Mouse (Mus musculus) embryo, embryonic 11.5 days (tissue): Measurements from ENCODE around the gene Dlg2.

Experiments
- DNase-seq: peaks from one replicate; pipeline ENCODE4 v3.0.0-alpha.2; 2012; ENCODE audit warnings: low read depth, low spot score

Gene Dlg2

DNA sequence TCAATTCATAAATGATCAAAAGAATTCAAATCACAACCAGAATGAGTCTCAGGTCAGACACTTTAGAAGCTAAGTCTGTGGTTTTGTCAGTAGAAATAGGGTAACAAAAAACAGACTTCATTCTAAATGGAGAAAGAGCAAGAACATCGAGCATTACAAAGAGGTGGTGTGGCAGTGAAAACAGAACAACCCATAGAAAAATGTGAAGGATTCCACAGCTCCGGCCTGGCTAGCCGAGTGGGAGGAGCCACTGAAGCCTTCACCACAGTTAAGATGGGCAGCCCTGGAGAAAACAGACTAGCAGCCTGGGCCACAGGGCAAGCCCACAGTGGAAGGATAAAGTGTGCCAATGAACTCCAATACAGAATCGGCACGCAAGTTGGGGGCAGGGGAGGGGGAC is 1979.5 kb downstream of the Dlg2 start:
- DNase-seq, result no peak

DNA sequence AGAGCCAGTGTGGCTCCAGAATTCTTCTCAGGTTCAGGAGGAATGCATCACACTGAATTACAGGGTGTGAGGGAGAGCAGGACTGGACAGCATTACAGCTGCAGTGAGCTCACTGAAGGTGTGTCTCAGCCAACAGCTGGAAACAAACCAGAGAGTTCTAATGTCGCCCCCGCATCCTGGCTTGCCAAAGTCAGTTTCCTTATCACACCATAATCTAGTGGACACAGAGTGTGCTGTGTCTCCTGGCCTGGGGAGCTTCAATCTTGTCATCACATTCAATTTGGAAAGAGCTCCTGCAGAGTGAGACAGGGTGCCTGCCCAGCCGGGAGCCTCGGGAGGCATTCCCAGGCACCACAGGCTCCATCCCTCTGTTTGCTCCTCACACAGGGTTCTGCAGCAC is 1981.3 kb downstream of the Dlg2 start:
- DNase-seq, result no peak

DNA sequence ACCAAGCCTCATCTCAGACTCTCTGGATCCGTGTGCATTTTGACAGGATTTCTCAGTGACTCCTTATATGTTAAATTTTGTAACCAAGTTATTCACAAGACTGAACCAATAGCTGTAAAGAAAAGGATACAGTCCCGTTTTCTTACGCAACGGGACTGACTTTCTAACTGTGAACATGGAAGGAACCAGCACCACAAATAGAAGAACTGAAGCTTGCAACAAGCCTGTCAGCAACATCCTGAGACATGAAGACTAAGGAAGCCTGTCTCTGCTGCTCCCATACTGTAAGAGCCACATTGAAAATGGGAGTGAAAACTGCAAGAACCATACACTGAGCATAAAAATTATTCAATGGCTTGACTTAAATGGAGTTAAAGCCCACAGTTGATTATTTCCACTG is 1981.8 kb downstream of the Dlg2 start:
- DNase-seq, result no peak

DNA sequence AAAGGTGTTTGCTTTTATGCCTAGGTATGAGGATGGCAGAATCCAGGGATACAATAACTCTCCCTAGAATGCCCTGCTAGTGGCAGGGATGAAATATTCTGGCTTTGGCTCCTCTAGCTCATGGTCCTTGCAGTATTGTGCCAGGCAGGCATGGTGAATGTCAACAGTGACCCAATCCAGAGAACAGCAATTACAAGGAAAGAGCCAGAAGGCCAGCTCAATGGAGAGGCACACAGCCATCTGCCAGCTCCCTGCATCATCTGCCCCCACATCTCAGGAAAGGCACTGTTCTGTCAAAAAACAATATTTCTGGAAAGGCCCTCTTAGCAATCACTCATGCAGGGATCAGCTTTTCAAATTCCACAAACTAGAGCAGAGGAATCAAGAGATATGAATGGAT is 1984.1 kb downstream of the Dlg2 start:
- no peak for DNase-seq

DNA sequence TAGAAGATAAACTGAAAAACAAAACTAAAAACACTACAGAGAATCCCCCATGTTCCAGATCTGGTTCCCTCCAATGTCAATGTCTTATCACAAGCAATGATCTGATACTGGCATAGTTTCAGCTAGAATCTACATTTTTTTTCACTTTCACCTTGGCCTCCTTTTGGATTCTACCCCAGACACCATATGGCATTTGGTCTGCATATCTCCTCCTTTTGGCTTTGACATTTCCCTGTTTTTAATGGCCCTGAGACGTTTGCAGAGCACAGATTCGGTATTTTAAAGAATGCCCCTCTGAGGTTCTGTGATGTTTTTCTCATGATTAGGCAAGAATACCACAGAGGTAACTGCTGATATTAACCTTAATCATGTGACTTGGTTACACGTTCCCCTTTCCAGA is 1984.8 kb downstream of the Dlg2 start:
- DNase-seq, result no peak

DNA sequence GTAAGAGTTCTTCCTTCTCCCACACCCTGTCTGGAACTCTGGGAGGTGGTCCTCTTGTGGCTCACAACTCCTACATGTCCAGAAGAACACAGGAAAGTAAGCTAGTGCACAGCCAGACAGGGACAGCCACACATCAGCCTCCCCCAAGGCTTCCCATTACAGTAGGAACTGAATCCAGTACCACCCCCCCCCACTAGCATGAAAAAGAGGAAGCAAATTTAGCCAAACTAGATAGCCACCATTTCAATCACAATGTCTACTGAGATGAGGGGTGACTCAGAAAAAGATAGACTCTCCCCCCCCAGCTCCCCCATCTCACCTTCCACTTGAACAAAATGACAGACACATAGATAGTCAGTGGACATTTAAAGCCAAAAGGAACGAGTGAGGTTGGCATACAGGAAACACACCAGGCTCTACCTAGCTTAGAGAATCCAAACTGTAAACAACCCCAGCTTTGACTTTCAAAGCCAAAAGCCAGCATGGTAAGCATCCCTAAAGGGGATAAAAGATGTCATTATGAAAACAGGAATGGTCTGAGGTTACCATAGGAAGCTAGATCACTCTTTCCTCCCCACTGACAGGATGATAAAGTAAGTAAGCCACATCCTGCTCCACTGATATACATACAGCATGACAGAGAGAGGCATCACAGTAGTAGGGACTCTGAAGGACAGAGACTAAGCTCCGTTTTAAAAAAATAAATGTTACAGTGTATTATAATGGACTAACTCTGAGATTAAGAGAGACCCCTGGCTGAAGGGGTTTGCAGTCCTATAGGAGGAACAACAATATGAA is 1986.8 kb downstream of the Dlg2 start:
- no peak for DNase-seq

DNA sequence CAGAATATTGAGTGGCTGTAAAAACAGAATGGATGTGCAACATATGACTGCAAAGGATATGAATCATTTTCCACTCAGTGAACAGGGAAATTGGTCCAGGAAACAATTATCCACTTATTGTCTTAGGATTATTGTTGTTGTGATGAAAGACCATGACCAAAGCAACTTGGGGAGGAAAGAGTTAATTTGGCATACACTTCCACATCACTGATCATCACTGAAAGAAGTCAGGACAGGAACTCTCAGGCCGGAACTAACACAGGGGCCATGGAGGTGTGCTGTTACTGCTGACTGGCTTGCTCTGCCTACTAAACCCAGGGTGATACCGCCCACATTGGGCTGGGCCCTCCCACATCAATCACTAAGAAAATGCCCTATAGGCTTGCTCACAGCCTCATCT is 1987.8 kb downstream of the Dlg2 start:
- no peak for DNase-seq

DNA sequence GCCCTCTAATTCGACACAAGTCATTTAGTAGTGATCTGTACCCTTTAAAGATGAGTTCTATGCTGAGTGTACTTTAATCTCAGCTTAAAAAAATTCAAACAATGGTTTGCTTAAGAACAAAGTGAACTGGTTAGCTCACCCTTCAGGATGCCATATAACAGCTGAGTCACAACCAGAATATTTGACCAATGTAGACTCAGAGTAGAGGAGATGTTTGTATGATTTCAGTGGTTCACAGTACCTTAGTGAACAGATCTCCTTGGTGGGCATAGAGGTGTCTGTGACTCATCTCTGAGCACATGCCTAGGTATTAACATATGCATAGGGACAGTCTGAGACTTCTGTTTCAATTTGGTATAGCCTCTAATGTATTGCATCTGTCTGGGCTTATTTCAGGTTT is 2002.7 kb downstream of the Dlg2 start:
- DNase-seq, result no peak

DNA sequence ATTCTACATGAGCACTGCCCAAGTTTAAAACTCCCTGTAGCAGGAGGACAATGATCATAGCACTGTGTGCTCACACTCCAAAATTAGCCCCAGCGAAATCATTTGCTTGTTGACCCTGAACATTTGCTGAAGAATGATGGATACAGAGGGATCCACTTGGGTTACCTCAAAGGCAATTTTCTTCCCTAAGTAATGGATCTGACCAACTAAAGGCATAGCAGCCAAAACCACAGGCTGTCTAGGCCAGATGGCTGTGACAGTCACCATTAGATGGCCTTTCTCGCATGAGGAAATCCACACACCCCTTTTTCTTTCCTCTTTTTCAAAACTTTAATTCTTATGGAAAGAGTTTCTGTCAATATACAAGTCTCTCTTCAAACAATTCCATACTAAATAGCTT is 2003.3 kb downstream of the Dlg2 start:
- DNase-seq, result no peak

DNA sequence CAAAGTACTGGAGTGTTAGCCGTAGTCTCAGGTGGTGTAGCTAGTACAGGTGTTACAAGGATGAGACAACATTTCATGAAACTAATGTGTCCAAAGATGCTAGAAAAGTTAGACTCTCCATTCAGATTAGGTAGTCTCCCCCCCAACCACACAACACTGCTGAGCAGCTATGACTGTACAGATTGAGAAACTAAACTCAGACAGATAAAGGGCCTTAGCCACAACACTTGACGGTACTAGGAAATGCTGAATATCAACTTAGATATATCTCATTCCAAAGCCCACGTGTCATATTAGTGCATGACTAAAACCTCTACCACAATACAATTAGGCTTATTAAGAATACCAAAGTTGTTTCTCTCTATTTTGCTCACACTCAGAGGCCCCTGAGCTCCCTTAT is 2006.9 kb downstream of the Dlg2 start:
- no peak for DNase-seq

DNA sequence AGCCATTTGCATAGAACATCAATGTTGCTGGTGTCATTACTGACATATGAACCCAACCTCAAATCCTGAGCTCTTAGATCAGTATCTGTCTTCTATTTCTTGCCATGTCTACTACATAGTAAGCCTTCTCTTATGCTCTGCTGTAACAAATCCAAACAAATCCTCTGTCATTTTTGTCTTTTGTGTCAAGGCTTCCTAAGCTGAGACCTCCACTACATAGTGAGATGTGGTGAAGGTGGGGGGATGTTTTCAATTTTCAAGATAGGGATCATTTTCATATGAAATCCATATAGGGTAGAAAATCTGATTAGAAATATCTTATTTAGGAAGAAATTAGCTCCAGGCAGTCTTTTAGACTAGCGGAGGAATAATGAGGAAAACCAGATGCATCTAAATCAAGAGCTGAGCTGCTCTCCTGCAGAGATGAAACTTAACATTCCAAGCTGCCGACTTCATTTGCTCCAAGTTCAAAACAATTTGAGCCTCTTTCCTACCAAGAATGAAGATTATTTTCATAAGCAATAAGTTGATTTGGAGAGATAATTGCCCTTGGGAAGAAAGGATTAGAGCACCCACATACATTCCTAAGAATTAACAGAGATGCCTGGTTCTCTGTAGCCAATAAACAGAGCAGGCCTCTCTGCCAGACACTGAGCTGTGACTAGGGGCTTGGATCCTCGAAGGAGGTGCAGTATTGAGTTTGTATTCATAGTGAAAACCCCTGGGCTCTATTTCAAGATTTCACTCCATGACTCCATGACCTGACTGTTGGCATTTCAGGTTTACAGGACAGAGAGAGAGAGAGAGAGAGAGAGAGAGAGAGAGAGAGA is 2009.6 kb downstream of the Dlg2 start:
- DNase-seq, result no peak

DNA sequence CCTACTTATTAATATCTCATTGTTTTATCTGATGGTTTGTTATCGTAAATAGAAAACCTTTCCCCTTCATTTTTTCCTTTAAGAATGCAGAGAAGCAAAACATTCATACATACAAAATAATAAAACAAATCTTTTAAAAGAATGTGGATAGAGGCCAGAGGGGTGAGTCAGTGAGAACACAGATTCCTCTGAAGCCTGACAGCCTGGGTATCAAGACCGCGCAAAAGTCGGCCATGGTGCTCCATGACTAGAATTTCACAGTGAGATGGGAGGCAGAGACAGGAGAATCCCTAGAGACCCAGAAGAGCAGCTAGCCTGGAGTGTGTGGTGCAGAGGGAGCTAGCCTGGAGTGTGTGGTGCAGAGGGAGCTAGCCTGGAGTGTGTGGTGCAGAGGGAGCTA is 2010.4 kb downstream of the Dlg2 start:
- no peak for DNase-seq

DNA sequence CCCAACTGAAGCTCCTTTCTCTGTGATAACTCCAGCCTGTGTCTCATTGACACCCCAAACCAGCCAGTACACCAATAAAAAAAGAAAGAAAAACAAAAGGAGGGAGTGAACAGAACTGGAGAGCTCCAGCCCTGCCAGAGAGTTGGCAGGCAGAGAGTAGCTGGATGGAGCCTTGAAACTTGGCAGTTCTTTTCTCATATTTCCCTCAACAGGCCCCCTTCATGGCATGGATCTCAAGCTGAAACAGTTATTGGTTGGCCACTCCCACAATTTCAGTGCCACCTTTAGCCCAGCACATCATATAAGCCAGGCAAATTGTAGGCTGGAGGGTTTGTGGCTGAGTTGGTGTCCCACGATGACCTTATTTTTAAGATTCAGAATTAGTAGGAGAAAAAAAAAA is 2015.8 kb downstream of the Dlg2 start:
- DNase-seq, result no peak

DNA sequence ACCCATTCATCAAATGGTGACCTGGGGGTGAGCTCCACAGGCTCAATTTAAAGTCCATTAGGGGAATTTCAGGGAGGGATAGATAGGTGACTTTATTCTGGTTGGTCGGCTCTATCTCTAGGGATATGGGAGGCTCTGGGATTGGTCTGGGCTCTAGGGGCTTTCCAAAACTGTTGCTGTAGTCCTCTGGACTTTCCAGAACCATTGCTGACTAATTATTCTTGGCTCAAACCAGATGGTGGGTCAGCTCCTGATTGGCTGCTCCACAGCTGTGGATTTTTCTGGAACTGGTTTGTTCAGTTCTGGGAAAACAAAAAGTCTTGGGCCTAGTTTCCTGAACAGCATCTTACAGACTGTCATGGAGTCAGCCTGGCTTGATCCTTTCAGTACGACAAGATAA is 2017.0 kb downstream of the Dlg2 start:
- no peak for DNase-seq
